Mouse (Mus musculus) fibroblast of lung, adult 2 months (primary cell): ENCODE measurements around the gene Satb1.

Experiments used
- DNase-seq: peaks from one replicate; pipeline ENCODE4 v3.0.0-alpha.2; 2011; ENCODE audit warnings: low read depth

Satb1 gene

GRCm38 (mm10) chr17:51814301-51814700 is 18.8 kb downstream of the Satb1 start:
- DNase-seq, result no peak

DNA sequence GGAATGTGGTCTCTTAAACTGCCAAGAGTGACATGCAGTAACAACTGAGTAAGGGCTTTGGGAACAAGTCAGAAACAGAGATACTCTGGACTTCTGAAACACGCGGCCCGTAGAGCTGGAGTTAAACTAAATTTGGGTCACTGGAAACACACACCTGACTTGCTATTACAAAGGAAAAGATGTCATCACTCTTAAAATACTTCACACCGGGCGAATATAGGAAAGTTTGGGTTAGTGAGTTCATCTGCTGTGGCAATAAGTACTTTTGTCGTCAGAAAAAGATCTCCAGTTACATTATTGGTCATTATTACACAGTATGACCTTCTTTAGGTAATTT is 19.3 kb downstream of the Satb1 start:
- no peak for DNase-seq

DNA sequence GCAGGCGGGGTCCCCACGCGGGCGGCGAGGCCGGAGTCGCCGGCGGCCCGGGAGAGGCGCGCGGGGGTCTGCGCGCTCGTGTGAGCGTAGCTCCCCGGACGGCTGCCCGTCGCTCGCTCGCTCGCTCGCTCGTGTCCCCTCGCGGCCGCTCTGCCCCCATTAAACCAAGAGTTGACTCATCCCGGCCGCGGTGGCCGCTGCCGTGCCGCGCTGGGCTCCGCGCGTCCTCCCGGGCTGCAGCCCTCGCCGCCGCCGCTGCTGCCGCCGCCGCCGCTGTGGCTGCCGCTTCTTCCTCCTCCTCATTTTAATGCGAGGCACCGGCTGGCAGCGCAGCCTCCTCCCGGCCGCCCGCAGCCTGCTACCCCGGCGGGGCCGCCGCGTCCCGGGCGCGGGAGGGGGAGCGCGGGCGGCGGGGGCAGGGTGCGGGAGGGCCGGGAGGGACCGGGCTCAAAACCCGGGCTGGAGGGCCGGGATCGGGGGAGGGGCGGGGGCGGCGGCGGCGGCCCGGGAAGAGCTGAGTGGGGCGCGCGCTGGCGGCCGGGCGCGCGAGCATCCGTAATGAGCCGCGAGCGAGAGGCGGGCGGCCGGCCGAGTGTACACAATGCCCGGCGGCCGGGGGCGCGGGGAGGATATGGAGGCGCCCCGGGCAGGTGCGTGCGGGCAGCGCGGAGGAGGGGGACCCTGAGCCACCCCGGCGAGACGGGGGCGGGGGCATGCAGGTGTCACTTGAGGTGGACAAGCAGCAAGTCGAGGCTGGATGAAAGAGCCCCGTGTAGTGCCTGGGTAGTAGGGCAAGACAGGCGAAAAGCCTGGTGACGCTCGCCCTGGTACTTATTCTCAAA is 19.9 kb downstream of the Satb1 start:
- no peak for DNase-seq

GRCm38 (mm10) chr17:51812261-51812941 is 20.7 kb downstream of the Satb1 start:
- DNase-seq, result no peak

DNA sequence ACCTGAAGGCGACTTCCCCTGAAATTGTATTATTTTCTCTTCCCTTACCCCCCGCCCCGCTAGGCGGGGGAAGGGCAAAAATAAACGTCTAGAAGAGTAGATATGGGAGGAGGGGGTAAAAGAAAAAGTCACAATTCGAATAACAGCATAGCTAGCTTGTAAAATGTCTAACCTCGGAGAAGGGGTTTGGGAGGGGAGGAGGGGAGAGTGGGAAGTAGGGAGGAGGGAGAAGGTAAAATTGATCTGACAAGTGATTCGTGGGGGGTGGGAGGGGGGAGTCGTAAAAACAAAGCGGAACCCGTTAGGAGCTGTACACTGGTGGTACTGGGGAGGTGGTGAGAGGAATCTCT is 21.2 kb downstream of the Satb1 start:
- DNase-seq, result no peak

- DNase-seq, result no peak
These were observed 21.8 kb downstream of the Satb1 start for GRCm38 (mm10) chr17:51811086-51811868.

DNA sequence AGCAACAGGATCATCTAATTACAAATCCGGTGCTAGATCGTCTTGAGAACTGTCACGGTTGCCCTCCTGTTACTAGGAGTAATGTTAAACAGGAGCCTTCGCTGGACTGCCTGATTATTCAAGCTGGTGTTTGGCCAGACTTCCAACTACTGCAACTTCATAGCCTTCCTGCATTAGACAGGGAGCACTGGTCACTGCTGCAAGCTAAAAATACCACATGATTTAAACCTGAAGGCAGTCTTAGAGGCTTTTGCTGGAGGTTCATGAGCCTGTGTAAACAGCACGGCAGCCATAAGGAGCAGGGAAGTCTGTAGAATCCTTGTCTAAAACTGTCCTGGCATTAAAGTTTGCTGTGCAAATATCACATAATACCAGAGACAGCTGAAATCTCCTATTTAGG is 25.7 kb downstream of the Satb1 start:
- no peak for DNase-seq

DNA sequence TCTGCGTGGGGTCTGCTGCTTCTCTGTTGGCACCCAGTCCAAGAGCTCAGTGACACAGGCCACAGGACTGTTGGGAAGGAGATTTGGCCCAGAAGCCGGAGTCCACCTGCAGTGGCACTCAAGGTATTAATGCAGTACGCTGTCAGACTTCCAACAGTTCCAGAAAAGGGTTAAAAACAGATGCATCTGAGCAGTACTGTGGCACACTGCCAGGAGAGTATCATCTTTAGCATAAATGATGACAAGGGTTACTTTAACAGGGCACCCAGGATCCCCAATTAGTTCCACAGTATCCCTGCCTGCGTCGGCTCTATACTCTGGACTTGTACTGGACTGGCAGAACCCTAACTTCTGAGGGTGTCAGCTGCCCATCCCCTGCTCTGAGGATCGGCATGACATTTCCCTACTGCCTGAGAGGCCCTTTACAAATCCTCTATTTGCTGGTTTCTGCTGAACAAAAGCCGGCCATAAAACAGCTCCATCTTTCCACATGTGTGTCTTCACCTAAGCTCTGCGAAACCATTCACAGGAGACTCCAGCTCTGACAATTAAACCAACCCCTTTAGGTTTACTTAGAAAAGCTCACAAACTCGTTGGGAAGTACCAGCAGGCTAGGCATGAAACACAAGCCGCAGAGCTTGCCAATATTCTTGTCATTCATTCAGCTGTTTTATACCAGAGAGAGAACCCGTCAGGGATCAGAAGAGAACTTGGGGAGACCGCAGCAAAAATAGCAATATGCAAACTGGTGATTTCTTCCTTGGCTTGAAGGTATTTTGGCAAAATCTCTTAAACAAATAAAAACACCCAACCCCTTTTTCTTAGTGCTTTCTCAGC is 26.7 kb downstream of the Satb1 start:
- DNase-seq, result no peak

GRCm38 (mm10) chr17:51800208-51800607 is 32.9 kb downstream of the Satb1 start:
- DNase-seq, result no peak

- no peak for DNase-seq
These were observed 36.6 kb downstream of the Satb1 start for GRCm38 (mm10) chr17:51796459-51796858.

DNA sequence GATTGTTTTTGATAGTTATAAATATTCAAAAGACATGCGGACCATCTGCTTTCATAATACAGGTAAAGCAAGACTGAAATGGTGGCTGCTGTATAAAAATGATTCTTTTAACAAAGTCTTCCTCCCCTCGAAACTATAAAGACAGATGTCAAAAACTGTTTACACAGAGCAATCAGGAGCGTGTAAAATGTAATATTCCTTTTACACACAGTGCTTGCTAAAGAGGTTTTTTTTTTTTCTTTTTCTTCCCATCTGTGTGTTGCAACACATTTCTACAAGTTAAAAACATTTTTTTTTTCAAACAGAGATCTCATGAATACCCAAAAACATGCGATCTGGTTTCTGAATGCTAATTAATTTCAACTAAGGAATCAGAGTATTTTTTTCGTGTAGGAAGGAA is 41.9 kb downstream of the Satb1 start:
- no peak for DNase-seq

DNA sequence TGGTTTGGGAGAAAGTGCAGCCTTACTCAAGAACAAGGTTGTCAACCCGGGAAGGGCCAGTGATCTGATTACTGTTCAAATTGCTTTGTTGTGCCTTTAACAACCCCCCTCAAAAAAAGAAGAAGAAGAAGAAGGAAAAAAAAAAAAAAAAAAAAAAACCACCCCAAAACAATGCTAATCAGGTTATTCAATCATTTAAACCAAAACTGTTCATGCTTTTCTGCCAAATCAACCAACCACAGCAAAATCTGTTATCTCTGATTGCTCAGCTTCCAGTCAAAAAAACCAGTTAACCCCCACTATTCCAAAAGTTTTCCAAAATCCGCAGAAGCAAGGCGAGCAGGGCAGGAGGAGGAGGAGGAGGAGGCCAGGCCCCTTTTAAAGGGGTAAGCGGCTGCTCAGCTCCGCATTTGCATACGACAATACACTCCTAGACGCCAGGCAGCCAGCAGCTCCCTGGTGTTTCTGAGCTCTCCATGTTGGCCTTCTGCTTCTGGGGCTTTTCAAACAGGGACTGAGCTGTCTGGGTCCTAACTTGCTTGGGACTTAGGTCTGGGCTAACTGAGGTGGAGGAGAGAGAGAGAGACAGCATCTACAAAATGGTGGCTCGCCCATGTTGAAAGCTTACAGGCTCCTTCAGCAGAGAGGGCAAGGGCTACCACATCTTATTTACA is 42.6 kb downstream of the Satb1 start:
- no peak for DNase-seq

- DNase-seq, result no peak
These were observed 43.3 kb downstream of the Satb1 start for GRCm38 (mm10) chr17:51789777-51790176.

DNA sequence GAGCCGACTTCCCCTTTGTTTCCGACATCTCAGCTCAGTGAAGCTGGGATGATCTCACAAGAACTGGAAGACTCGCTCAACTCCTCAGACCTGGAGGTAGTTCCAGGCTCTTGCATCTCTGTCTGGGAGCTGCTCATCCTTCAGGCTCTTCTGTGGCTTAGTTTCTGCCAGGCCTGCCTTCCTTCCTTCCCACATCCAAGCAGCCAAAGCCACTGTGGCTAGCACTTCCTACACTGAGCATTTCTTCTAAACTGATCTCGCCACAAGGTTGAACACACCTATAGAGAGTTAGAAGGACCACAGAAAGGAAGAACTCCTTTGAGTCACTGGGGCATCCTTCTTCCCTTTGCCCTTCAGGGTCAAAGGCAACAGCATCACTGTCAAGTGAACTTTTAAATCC is 44.0 kb downstream of the Satb1 start:
- no peak for DNase-seq

- DNase-seq, result no peak
These were observed 45.1 kb downstream of the Satb1 start for GRCm38 (mm10) chr17:51787955-51788354.

GRCm38 (mm10) chr17:51786050-51786449 is 47.0 kb downstream of the Satb1 start:
- no peak for DNase-seq

GRCm38 (mm10) chr17:51784935-51785334 is 48.2 kb downstream of the Satb1 start:
- DNase-seq, result no peak

- DNase-seq, result no peak
These were observed 49.4 kb downstream of the Satb1 start for GRCm38 (mm10) chr17:51783591-51784279.

DNA sequence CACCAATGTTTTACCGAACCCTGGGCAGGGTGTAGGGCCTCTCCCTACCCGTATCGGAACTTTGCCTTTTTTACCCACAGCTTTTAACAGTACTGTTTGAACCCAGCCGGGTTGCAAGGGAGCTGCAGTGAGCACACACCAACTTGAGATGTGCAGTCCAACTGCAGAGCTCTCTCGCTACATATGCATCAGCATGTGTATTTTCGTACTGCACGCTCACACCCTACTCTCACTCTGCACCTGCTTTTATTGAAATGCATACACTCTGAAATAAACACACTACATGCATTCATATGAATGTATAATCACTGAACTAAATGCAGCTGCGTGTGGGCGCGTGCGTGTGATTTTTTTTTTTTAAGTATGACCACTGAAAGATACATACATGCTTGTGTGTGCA is 53.1 kb downstream of the Satb1 start:
- DNase-seq, result no peak

DNA sequence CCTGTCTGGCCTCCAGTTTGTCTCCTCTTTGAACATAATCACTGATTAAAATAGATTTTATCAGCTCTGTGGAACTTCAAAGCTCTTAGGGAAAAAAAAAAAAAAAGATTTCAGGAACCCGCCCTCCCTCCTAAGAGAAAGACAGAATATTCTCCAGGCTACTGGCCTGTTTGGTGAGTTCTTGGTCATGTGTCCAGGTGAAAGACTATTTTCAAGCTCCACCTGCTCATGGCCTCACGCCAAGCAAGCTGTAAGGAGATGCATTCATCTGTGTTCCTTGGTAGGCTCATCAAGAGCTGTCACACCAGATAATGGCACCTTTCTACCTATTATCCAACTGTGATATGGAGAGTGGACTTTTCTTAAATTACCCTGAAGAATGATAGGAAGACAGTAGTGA is 54.1 kb downstream of the Satb1 start:
- no peak for DNase-seq

GRCm38 (mm10) chr17:51777813-51778212 is 55.3 kb downstream of the Satb1 start:
- no peak for DNase-seq
